Mouse (Mus musculus): ENCODE measurements around the gene Smim15. TPM values are rescaled to one million over a fixed set of nuclear protein-coding genes. Genes with fewer than 3 reads are reported as not detected.

Gene Smim15
- 28.7 and 30.9 TPM in 2 replicates for polyA plus RNA-seq (2015; fragmentation: Nextera tagmentation; extraction: Ambion mirVana)

- peak within 1 kb of the TSS; percentile 100 for H3K4me3 ChIP-seq
- no peaks in the 10 kb centered on the region for H3K9me3 ChIP-seq (replicated peaks)
- WGBS, result under 1% methylated on average over 70 of the region's 71 CpGs
- H3K9ac ChIP-seq, result peak within 1 kb of the TSS; percentile 99
- peak within 1 kb of the TSS; percentile 84 for H3K4me2 ChIP-seq
- peak within 1 kb of the TSS; percentile 98 for H3K27ac ChIP-seq
- 0 out of 2 replicates have a peak, but pooled peaks cover 3% of the 10 kb centered on the region for H3K27me3 ChIP-seq
- H3K36me3 ChIP-seq, result peaks cover 8% of the 10 kb centered on the region
- H3K4me1 ChIP-seq (replicated peaks), result peaks cover 23% of the 10 kb centered on the region
- peak; percentile 98 for ATAC-seq (replicated peaks; ENCODE audit: insufficient number of reproducible peaks, insufficient read depth, low FRiP score, low read depth)
Observed at GRCm38 (mm10) chr13:108044222-108044941, at the start of gene Smim15. Smim15 (plus strand) TSS chr13:108044446.

GRCm38 (mm10) chr13:107995211-107995610 is 49.0 kb upstream of the Smim15 start:
- 72% methylated on average over 7 of the region's 7 CpGs for WGBS
- Histone ChIP-seq H3K9me3 (replicated peaks) (no peaks in the 10 kb centered on the region), H3K4me2 (no peak overlapping the region), H3K27me3 (no peaks in the 10 kb centered on the region), H3K27ac (no peak overlapping the region), H3K4me3 (no peak overlapping the region), H3K36me3 (no peaks in the 10 kb centered on the region), H3K4me1 (replicated peaks) (no peaks in the 10 kb centered on the region), H3K9ac (no peak overlapping the region)
- ATAC-seq (replicated peaks; ENCODE audit: insufficient number of reproducible peaks, insufficient read depth, low FRiP score, low read depth), result no peak

GRCm38 (mm10) chr13:107996301-107996700 is 47.9 kb upstream of the Smim15 start:
- Histone ChIP-seq H3K9ac (no peak overlapping the region), H3K4me1 (replicated peaks) (no peaks in the 10 kb centered on the region), H3K27me3 (no peaks in the 10 kb centered on the region), H3K27ac (no peak overlapping the region), H3K4me3 (no peak overlapping the region), H3K36me3 (no peaks in the 10 kb centered on the region), H3K4me2 (no peak overlapping the region), H3K9me3 (replicated peaks) (no peaks in the 10 kb centered on the region)
- 84% methylated on average over 3 of the region's 3 CpGs for WGBS
- no peak for ATAC-seq (replicated peaks; ENCODE audit: insufficient number of reproducible peaks, insufficient read depth, low FRiP score, low read depth)

GRCm38 (mm10) chr13:108007861-108008260 is 36.4 kb upstream of the Smim15 start:
- Histone ChIP-seq H3K36me3 (no peaks in the 10 kb centered on the region), H3K4me3 (no peak overlapping the region), H3K27me3 (no peaks in the 10 kb centered on the region), H3K4me1 (replicated peaks) (no peaks in the 10 kb centered on the region), H3K9ac (no peak overlapping the region), H3K9me3 (replicated peaks) (no peaks in the 10 kb centered on the region), H3K4me2 (no peak overlapping the region), H3K27ac (no peak overlapping the region)
- ATAC-seq (replicated peaks; ENCODE audit: insufficient number of reproducible peaks, insufficient read depth, low FRiP score, low read depth), result no peak
- WGBS, result 79% methylated on average over 4 of the region's 4 CpGs

- WGBS, result 77% methylated on average over 8 of the region's 8 CpGs
- Histone ChIP-seq H3K27ac (no peak overlapping the region), H3K9me3 (replicated peaks) (no peaks in the 10 kb centered on the region), H3K4me1 (replicated peaks) (no peaks in the 10 kb centered on the region), H3K27me3 (no peaks in the 10 kb centered on the region), H3K4me3 (no peak overlapping the region), H3K36me3 (no peaks in the 10 kb centered on the region), H3K9ac (no peak overlapping the region), H3K4me2 (no peak overlapping the region)
- ATAC-seq (replicated peaks; ENCODE audit: insufficient number of reproducible peaks, insufficient read depth, low FRiP score, low read depth), result no peak
Observed at GRCm38 (mm10) chr13:108013110-108013509, 31.1 kb upstream of the Smim15 start.

GRCm38 (mm10) chr13:108013839-108014238 is 30.4 kb upstream of the Smim15 start:
- H3K9me3 ChIP-seq (replicated peaks), result no peaks in the 10 kb centered on the region
- no peak overlapping the region for H3K4me2 ChIP-seq
- H3K4me3 ChIP-seq, result no peak overlapping the region
- H3K36me3 ChIP-seq, result no peaks in the 10 kb centered on the region
- H3K9ac ChIP-seq, result no peak overlapping the region
- no peaks in the 10 kb centered on the region for H3K4me1 ChIP-seq (replicated peaks)
- H3K27ac ChIP-seq, result no peak overlapping the region
- WGBS, result 84% methylated on average over 6 of the region's 6 CpGs
- no peaks in the 10 kb centered on the region for H3K27me3 ChIP-seq
- no peak for ATAC-seq (replicated peaks; ENCODE audit: insufficient number of reproducible peaks, insufficient read depth, low FRiP score, low read depth)

- Histone ChIP-seq H3K36me3 (no peaks in the 10 kb centered on the region), H3K9me3 (replicated peaks) (no peaks in the 10 kb centered on the region), H3K4me1 (replicated peaks) (no peaks in the 10 kb centered on the region), H3K4me2 (no peak overlapping the region), H3K4me3 (no peak overlapping the region), H3K9ac (no peak overlapping the region), H3K27me3 (no peaks in the 10 kb centered on the region), H3K27ac (no peak overlapping the region)
- ATAC-seq (replicated peaks; ENCODE audit: insufficient number of reproducible peaks, insufficient read depth, low FRiP score, low read depth), result no peak
- WGBS, result 69% methylated on average over 6 of the region's 6 CpGs
Observed at GRCm38 (mm10) chr13:108015166-108015565, 29.1 kb upstream of the Smim15 start.

- WGBS, result 62% methylated on average over 6 of the region's 6 CpGs
- no peak overlapping the region for H3K4me3 ChIP-seq
- ATAC-seq (replicated peaks; ENCODE audit: insufficient number of reproducible peaks, insufficient read depth, low FRiP score, low read depth), result no peak
- no peak overlapping the region for H3K9ac ChIP-seq
- H3K27ac ChIP-seq, result no peak overlapping the region
- H3K36me3 ChIP-seq, result no peaks in the 10 kb centered on the region
- no peaks in the 10 kb centered on the region for H3K4me1 ChIP-seq (replicated peaks)
- H3K4me2 ChIP-seq, result no peak overlapping the region
- H3K9me3 ChIP-seq (replicated peaks), result no peaks in the 10 kb centered on the region
- H3K27me3 ChIP-seq, result no peaks in the 10 kb centered on the region
Observed at GRCm38 (mm10) chr13:108017349-108017748, 26.9 kb upstream of the Smim15 start.

- 41% methylated on average over 3 of the region's 3 CpGs for WGBS
- Histone ChIP-seq H3K4me1 (replicated peaks) (no peaks in the 10 kb centered on the region), H3K27me3 (no peaks in the 10 kb centered on the region), H3K36me3 (no peaks in the 10 kb centered on the region), H3K4me3 (no peak overlapping the region), H3K9ac (no peak overlapping the region), H3K27ac (no peak overlapping the region), H3K4me2 (no peak overlapping the region), H3K9me3 (replicated peaks) (no peaks in the 10 kb centered on the region)
- no peak for ATAC-seq (replicated peaks; ENCODE audit: insufficient number of reproducible peaks, insufficient read depth, low FRiP score, low read depth)
Observed at GRCm38 (mm10) chr13:108025802-108026201, 18.4 kb upstream of the Smim15 start.

- ATAC-seq (replicated peaks; ENCODE audit: insufficient number of reproducible peaks, insufficient read depth, low FRiP score, low read depth), result no peak
- no peaks in the 10 kb centered on the region for H3K27me3 ChIP-seq
Observed at GRCm38 (mm10) chr13:108032789-108033188, 11.5 kb upstream of the Smim15 start.

GRCm38 (mm10) chr13:108039375-108039774 is 4.9 kb upstream of the Smim15 start:
- no peak overlapping the region for H3K4me3 ChIP-seq
- ATAC-seq (replicated peaks; ENCODE audit: insufficient number of reproducible peaks, insufficient read depth, low FRiP score, low read depth), result no peak
- peaks cover 14% of the 10 kb centered on the region for H3K4me1 ChIP-seq (replicated peaks)
- whole genome bisulfite sequencing, result 59% methylated on average over 6 of the region's 6 CpGs
- 0 out of 2 replicates have a peak, but pooled peaks cover 3% of the 10 kb centered on the region for H3K27me3 ChIP-seq
- H3K9me3 ChIP-seq (replicated peaks), result no peaks in the 10 kb centered on the region
- H3K4me2 ChIP-seq, result no peak overlapping the region
- no peak overlapping the region for H3K27ac ChIP-seq
- H3K9ac ChIP-seq, result no peak overlapping the region
- H3K36me3 ChIP-seq, result no peaks in the 10 kb centered on the region

More at GRCm38 (mm10) chr13:108032789-108033188, 11.5 kb upstream of the Smim15 start:
- Histone ChIP-seq H3K4me1 (replicated peaks) (no peaks in the 10 kb centered on the region), H3K9ac (no peak overlapping the region), H3K27ac (no peak overlapping the region), H3K9me3 (replicated peaks) (no peaks in the 10 kb centered on the region), H3K36me3 (no peaks in the 10 kb centered on the region), H3K4me3 (no peak overlapping the region), H3K4me2 (no peak overlapping the region)
- WGBS, result 81% methylated on average over 4 of the region's 4 CpGs

- H3K36me3 ChIP-seq, result no peaks in the 10 kb centered on the region
- 0 out of 2 replicates have a peak, but pooled peaks cover 3% of the 10 kb centered on the region for H3K27me3 ChIP-seq
- no peaks in the 10 kb centered on the region for H3K9me3 ChIP-seq (replicated peaks)
- WGBS, result 50% methylated on average over 9 of the region's 9 CpGs
- no peak overlapping the region for H3K9ac ChIP-seq
- H3K4me2 ChIP-seq, result no peak overlapping the region
- H3K27ac ChIP-seq, result no peak overlapping the region
- no peak overlapping the region for H3K4me3 ChIP-seq
- H3K4me1 ChIP-seq (replicated peaks), result peaks cover 14% of the 10 kb centered on the region
- no peak for ATAC-seq (replicated peaks; ENCODE audit: insufficient number of reproducible peaks, insufficient read depth, low FRiP score, low read depth)
Observed at GRCm38 (mm10) chr13:108039902-108040301, 4.3 kb upstream of the Smim15 start.
